Mouse (Mus musculus) hindbrain, embryonic 10.5 days (tissue): ENCODE data around the gene Scamp4. TPM values are rescaled to one million over a fixed set of nuclear protein-coding genes. Genes with fewer than 3 reads are reported as not detected.
"Not testable (repeated sequence)": the region's sequence is repeated elsewhere in the genome, so short reads cannot be mapped to it uniquely, and the experiment has no call there.

Source experiments
- DNase-seq: peaks from one replicate; pipeline ENCODE4 v3.0.0-alpha.2; 2017; ENCODE audit warnings: low spot score
- H3K27ac ChIP-seq: fragments of 300-500 bp; sonication (generic); 2 replicates; pipeline ENCODE4 v1.5.1; 2016; ENCODE audit warnings: mild to moderate bottlenecking, moderate library complexity
- H3K27me3 ChIP-seq: fragments of 300-500 bp; sonication (generic); 2 replicates; pipeline ENCODE4 v1.6.1; 2016; ENCODE audit warnings: mild to moderate bottlenecking; ENCODE audit not compliant: poor library complexity, insufficient read depth, severe bottlenecking
- H3K36me3 ChIP-seq: fragments of 300-500 bp; sonication (generic); 2 replicates; pipeline ENCODE4 v1.6.1; 2016; ENCODE audit warnings: mild to moderate bottlenecking, moderate library complexity
- H3K4me1 ChIP-seq: fragments of 300-500 bp; sonication (generic); replicated peaks from 2 replicates; pipeline ENCODE4 v1.6.1; 2016; ENCODE audit warnings: mild to moderate bottlenecking
- H3K4me3 ChIP-seq: fragments of 300-500 bp; sonication (generic); 2 replicates; pipeline ENCODE4 v1.5.1; 2016; ENCODE audit warnings: mild to moderate bottlenecking, moderate library complexity
- H3K9me3 ChIP-seq: fragments of 300-500 bp; sonication (generic); 2 replicates; pipeline ENCODE4 v1.6.1; 2016; ENCODE audit warnings: mild to moderate bottlenecking, moderate library complexity
- WGBS: fragments of 180-500 bp; shearing (Covaris S2); methylation state at CpG from one replicate; pipeline ENCODE4 v1.1.7; 2016; 5-methylcytosine and 5-hydroxymethylcytosine counted together
- polyA plus RNA-seq: library from polyadenylated mRNA; unstranded; fragments of >200 nt; fragmentation: Nextera tagmentation; extraction: Ambion mirVana; gene quantifications from 2 replicates; pipeline ENCODE4 v1.2.1, GENCODE M21; 2016

Scamp4 gene
- polyA plus RNA-seq, 1 experiment from 2014 or later = 92.0 TPM

GRCm38 (mm10) chr10:80584642-80585552 lies 17.8 kb upstream of the Scamp4 start:
- Histone ChIP-seq H3K9me3 (no peaks in the 10 kb centered on the region), H3K36me3 (peaks cover 51% of the 10 kb centered on the region), H3K27me3 (no peaks in the 10 kb centered on the region), H3K4me3 (no peak overlapping the region), H3K27ac (0 out of 2 replicates have a peak overlapping the region, but pooled peaks have one; percentile 35), H3K4me1 (peaks cover 52% of the 10 kb centered on the region)
- no peak for DNase-seq
- WGBS = 79% methylated on average over 12 of the region's 12 CpGs

- Histone ChIP-seq H3K9me3 (no peaks in the 10 kb centered on the region), H3K27ac (no peak overlapping the region), H3K4me3 (no peak overlapping the region), H3K4me1 (peaks cover 58% of the 10 kb centered on the region), H3K27me3 (no peaks in the 10 kb centered on the region), H3K36me3 (peaks cover 51% of the 10 kb centered on the region)
- 94% methylated on average over 8 of the region's 8 CpGs for WGBS
- no peak for DNase-seq
These were observed 17.1 kb upstream of the Scamp4 start for GRCm38 (mm10) chr10:80585581-80585980.

GRCm38 (mm10) chr10:80586407-80587304 lies 16.0 kb upstream of the Scamp4 start:
- WGBS = 96% methylated on average over 51 of the region's 51 CpGs
- Histone ChIP-seq H3K4me1 (peaks cover 60% of the 10 kb centered on the region), H3K4me3 (peak overlapping the region; percentile 32)

GRCm38 (mm10) chr10:80587305-80587657 lies 15.4 kb upstream of the Scamp4 start:
- peaks cover 46% of the 10 kb centered on the region for H3K36me3 ChIP-seq
- H3K27me3 ChIP-seq = no peaks in the 10 kb centered on the region
- peak overlapping the region; percentile 32 for H3K4me3 ChIP-seq
- no peaks in the 10 kb centered on the region for H3K9me3 ChIP-seq
- WGBS = 31% methylated on average over 4 of the region's 4 CpGs
- peak; percentile 20 for DNase-seq
- H3K4me1 ChIP-seq = peaks cover 60% of the 10 kb centered on the region
- H3K27ac ChIP-seq = peak overlapping the region; percentile 81

More at GRCm38 (mm10) chr10:80586407-80587304, 16.0 kb upstream of the Scamp4 start:
- Histone ChIP-seq H3K27me3 (no peaks in the 10 kb centered on the region), H3K27ac (peak overlapping the region; percentile 81), H3K9me3 (no peaks in the 10 kb centered on the region), H3K36me3 (peaks cover 51% of the 10 kb centered on the region)
- no peak for DNase-seq

- peak overlapping the region; percentile 94 for H3K4me3 ChIP-seq
- no peaks in the 10 kb centered on the region for H3K9me3 ChIP-seq
- peaks cover 59% of the 10 kb centered on the region for H3K4me1 ChIP-seq
- peaks cover 29% of the 10 kb centered on the region for H3K36me3 ChIP-seq
- H3K27ac ChIP-seq = peak overlapping the region; percentile 90
- no peaks in the 10 kb centered on the region for H3K27me3 ChIP-seq
- 19% methylated on average over 12 of the region's 12 CpGs for WGBS
- DNase-seq = no peak
These were observed 13.4 kb upstream of the Scamp4 start for GRCm38 (mm10) chr10:80589127-80589878.

GRCm38 (mm10) chr10:80589879-80590854 lies 12.5 kb upstream of the Scamp4 start, which contains the start of gene Abhd17a:
Gene Abhd17a (minus strand): TSS chr10:80590341.
- H3K36me3 ChIP-seq = peaks cover 20% of the 10 kb centered on the region
- H3K27me3 ChIP-seq = no peaks in the 10 kb centered on the region
- peak within 1 kb of the TSS; percentile 90 for H3K27ac ChIP-seq
- peak within 1 kb of the TSS; percentile 94 for H3K4me3 ChIP-seq
- DNase-seq = peak; percentile 98
- peaks cover 51% of the 10 kb centered on the region for H3K4me1 ChIP-seq
- WGBS = under 1% methylated on average over 73 of the region's 73 CpGs
- no peaks in the 10 kb centered on the region for H3K9me3 ChIP-seq

- Histone ChIP-seq H3K36me3 (no peaks in the 10 kb centered on the region), H3K4me3 (no peak overlapping the region), H3K27ac (peak overlapping the region; percentile 30; the same call in 1 of the 2 replicates), H3K9me3 (no peaks in the 10 kb centered on the region), H3K27me3 (no peaks in the 10 kb centered on the region; the same call in 1 of the 2 replicates), H3K4me1 (no peaks in the 10 kb centered on the region)
- no peak for DNase-seq
- WGBS = 47% methylated on average over 4 of the region's 4 CpGs
These were observed 6.4 kb upstream of the Scamp4 start for GRCm38 (mm10) chr10:80596318-80596717.

GRCm38 (mm10) chr10:80603364-80603763 lies 692 bp downstream of the Scamp4 start:
- Histone ChIP-seq H3K27me3 (no peaks in the 10 kb centered on the region; the same call in 1 of the 2 replicates), H3K9me3 (no peaks in the 10 kb centered on the region), H3K27ac (peak overlapping the region; percentile 90), H3K4me3 (peak overlapping the region; percentile 77), H3K36me3 (peaks cover 27% of the 10 kb centered on the region), H3K4me1 (peaks cover 24% of the 10 kb centered on the region)
- 40% methylated on average over 7 of the region's 7 CpGs for WGBS
- no peak for DNase-seq

GRCm38 (mm10) chr10:80604001-80604509 lies 1.4 kb downstream of the Scamp4 start:
- Histone ChIP-seq H3K9me3 (no peaks in the 10 kb centered on the region), H3K4me3 (peak overlapping the region; percentile 77), H3K27ac (peak overlapping the region; percentile 90), H3K27me3 (no peaks in the 10 kb centered on the region), H3K4me1 (peaks cover 24% of the 10 kb centered on the region), H3K36me3 (peaks cover 34% of the 10 kb centered on the region)
- DNase-seq = no peak
- WGBS = 92% methylated on average over 7 of the region's 7 CpGs

GRCm38 (mm10) chr10:80604988-80605387 lies 2.3 kb downstream of the Scamp4 start:
- Histone ChIP-seq H3K27ac (no peak overlapping the region), H3K9me3 (no peaks in the 10 kb centered on the region), H3K4me3 (peak overlapping the region; percentile 77; the same call in 1 of the 2 replicates), H3K36me3 (peaks cover 43% of the 10 kb centered on the region), H3K27me3 (no peaks in the 10 kb centered on the region), H3K4me1 (peaks cover 24% of the 10 kb centered on the region)
- no peak for DNase-seq
- WGBS = 91% methylated on average over 2 of the region's 2 CpGs

- H3K4me3 ChIP-seq = peak within 1 kb of the TSS; percentile 77; the same call in 1 of the 2 replicates
- H3K27me3 ChIP-seq = not testable (repeated sequence)
- WGBS = 85% methylated on average over 4 of the region's 4 CpGs
These were observed 3.0 kb downstream of the Scamp4 start, which contains the start of gene Gm49322 for GRCm38 (mm10) chr10:80605721-80606120. Gene Gm49322 (plus strand): TSS chr10:80606021.

More at GRCm38 (mm10) chr10:80605721-80606120, 3.0 kb downstream of the Scamp4 start, which contains the start of gene Gm49322:
- H3K27ac ChIP-seq, DNase-seq, H3K9me3 ChIP-seq: not testable (repeated sequence)
- Histone ChIP-seq H3K36me3 (peaks cover 49% of the 10 kb centered on the region), H3K4me1 (peaks cover 24% of the 10 kb centered on the region)
